Mouse (Mus musculus): ENCODE measurements around the gene Nit1. TPM values are rescaled to one million over a fixed set of nuclear protein-coding genes. Genes with fewer than 3 reads are reported as not detected.
A peak's percentile ranks its signal among the peaks of the same experiment; 100 is the strongest.
"Not testable (repeated sequence)": the region's sequence is repeated elsewhere in the genome, so short reads cannot be mapped to it uniquely, and the experiment has no call there.

Gene Nit1
- polyA plus RNA-seq, 1 experiment from 2014 or later, result 57.5 TPM

GRCm38 (mm10) chr1:171320151-171320550 is 25.3 kb downstream of the Nit1 start:
- no peak overlapping the region for H3K4me3 ChIP-seq (replicated peaks)
- H3K36me3 ChIP-seq, result no peaks in the 10 kb centered on the region
- H3K27ac ChIP-seq, result no peak overlapping the region
- no peak overlapping the region for H3K9ac ChIP-seq (replicated peaks)
- H3K27me3 ChIP-seq, result no peaks in the 10 kb centered on the region
- WGBS, result 12% methylated on average over 5 of the region's 5 CpGs
- no peak for ATAC-seq
- H3K9me3 ChIP-seq, result no peaks in the 10 kb centered on the region
- no peak overlapping the region for H3K4me2 ChIP-seq (replicated peaks)
- no peaks in the 10 kb centered on the region for H3K4me1 ChIP-seq (replicated peaks)

- Histone ChIP-seq H3K4me3 (replicated peaks) (no peak overlapping the region), H3K36me3 (no peaks in the 10 kb centered on the region), H3K27me3 (no peaks in the 10 kb centered on the region), H3K4me2 (replicated peaks) (no peak overlapping the region), H3K9ac (replicated peaks) (no peak overlapping the region), H3K4me1 (replicated peaks) (no peaks in the 10 kb centered on the region), H3K9me3 (no peaks in the 10 kb centered on the region), H3K27ac (no peak overlapping the region)
- WGBS, result 14% methylated on average over 7 of the region's 7 CpGs
- no peak for ATAC-seq
These were observed 25.7 kb downstream of the Nit1 start for GRCm38 (mm10) chr1:171319748-171320147.

DNA sequence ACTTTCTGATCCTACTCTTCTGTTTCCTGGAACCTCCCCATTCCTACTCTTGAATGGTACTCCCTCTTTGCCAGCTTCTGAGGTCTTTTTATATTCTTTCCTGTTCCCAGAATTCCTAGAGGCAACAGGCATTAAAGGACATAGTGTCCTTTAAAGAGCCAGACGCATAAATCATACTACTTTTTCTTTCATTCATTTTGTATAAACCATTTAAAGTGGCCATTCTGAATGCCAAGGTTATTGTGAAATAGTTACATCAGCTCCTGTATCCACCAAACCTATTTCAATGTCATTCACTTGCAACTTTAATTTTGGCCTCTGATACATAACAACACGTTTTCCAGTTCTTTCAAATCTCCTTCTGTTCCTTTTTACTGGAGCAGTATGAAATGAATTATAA is 36.1 kb downstream of the Nit1 start:
- Histone ChIP-seq H3K9ac (replicated peaks) (no peak overlapping the region), H3K27me3 (no peaks in the 10 kb centered on the region; the same call in 1 of the 2 replicates), H3K27ac (no peak overlapping the region), H3K9me3 (no peaks in the 10 kb centered on the region), H3K4me3 (replicated peaks) (no peak overlapping the region), H3K4me2 (replicated peaks) (no peak overlapping the region), H3K36me3 (no peaks in the 10 kb centered on the region), H3K4me1 (replicated peaks) (no peaks in the 10 kb centered on the region)
- 81% methylated on average over 2 of the region's 2 CpGs for WGBS
- no peak for ATAC-seq

DNA sequence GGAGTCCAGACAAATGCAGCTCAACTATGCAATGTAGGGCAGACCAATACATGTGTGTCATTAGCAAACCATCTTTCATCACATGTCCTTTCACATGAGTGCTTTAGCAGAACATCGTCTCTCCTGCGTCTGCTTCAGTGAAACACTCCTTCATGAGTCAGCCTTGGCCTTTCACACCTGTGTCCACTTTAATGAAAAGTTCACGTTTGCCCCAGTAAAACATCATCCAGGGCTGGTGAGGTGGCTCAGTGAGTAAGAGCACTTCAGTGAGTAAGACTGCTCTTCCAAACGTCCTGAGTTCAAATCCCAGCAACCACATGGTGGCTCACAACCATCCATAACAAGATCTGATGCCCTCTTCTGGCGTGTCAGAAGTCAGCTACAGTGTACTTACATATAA is 39.3 kb downstream of the Nit1 start:
- not testable (repeated sequence) for H3K9me3 ChIP-seq; H3K27me3 ChIP-seq; H3K4me2 ChIP-seq (replicated peaks); H3K4me3 ChIP-seq (replicated peaks); H3K9ac ChIP-seq (replicated peaks); H3K36me3 ChIP-seq; ATAC-seq; H3K27ac ChIP-seq; H3K4me1 ChIP-seq (replicated peaks)
- 70% methylated on average over 5 of the region's 5 CpGs for WGBS

- Histone ChIP-seq H3K9me3 (no peaks in the 10 kb centered on the region), H3K4me1 (replicated peaks) (peaks cover 8% of the 10 kb centered on the region), H3K27ac (no peak overlapping the region), H3K36me3 (no peaks in the 10 kb centered on the region), H3K4me3 (replicated peaks) (no peak overlapping the region), H3K27me3 (peaks cover 25% of the 10 kb centered on the region), H3K4me2 (replicated peaks) (no peak overlapping the region), H3K9ac (replicated peaks) (no peak overlapping the region)
- no peak for ATAC-seq
- 67% methylated on average over 3 of the region's 3 CpGs for WGBS
These were observed 47.2 kb downstream of the Nit1 start for GRCm38 (mm10) chr1:171298226-171298625.

GRCm38 (mm10) chr1:171295063-171295402 is 50.4 kb downstream of the Nit1 start:
- Histone ChIP-seq H3K9me3 (no peaks in the 10 kb centered on the region), H3K27me3 (peaks cover 25% of the 10 kb centered on the region), H3K4me3 (replicated peaks) (peak overlapping the region; percentile 71), H3K4me1 (replicated peaks) (peaks cover 10% of the 10 kb centered on the region), H3K4me2 (replicated peaks) (peak overlapping the region; percentile 82), H3K36me3 (peaks cover under 1% of the 10 kb centered on the region; the same call in 1 of the 2 replicates), H3K27ac (peak overlapping the region; percentile 89), H3K9ac (replicated peaks) (peak overlapping the region; percentile 77)
- peak; percentile 58 for ATAC-seq
- 15% methylated on average over 3 of the region's 3 CpGs for WGBS

- under 1% methylated on average over 42 of the region's 42 CpGs for WGBS
- peaks cover 25% of the 10 kb centered on the region for H3K27me3 ChIP-seq
These were observed 51.0 kb downstream of the Nit1 start, which contains the start of gene Ufc1 for GRCm38 (mm10) chr1:171294298-171295062. TSS of gene Ufc1 (minus strand) at chr1:171295024.

GRCm38 (mm10) chr1:171293906-171294297 is 51.5 kb downstream of the Nit1 start:
- peak overlapping the region; percentile 71 for H3K4me3 ChIP-seq (replicated peaks)
- H3K4me1 ChIP-seq (replicated peaks), result peaks cover 10% of the 10 kb centered on the region
- H3K4me2 ChIP-seq (replicated peaks), result peak overlapping the region; percentile 82
- ATAC-seq, result no peak
- peak overlapping the region; percentile 89 for H3K27ac ChIP-seq
- H3K27me3 ChIP-seq, result peaks cover 24% of the 10 kb centered on the region
- peak overlapping the region; percentile 77 for H3K9ac ChIP-seq (replicated peaks)
- 49% methylated on average over 5 of the region's 5 CpGs for WGBS
- peaks cover 10% of the 10 kb centered on the region for H3K36me3 ChIP-seq
- H3K9me3 ChIP-seq, result no peaks in the 10 kb centered on the region

More at GRCm38 (mm10) chr1:171294298-171295062, 51.0 kb downstream of the Nit1 start, which contains the start of gene Ufc1:
- ATAC-seq, result peak; percentile 86
- H3K4me1 ChIP-seq (replicated peaks), result peaks cover 10% of the 10 kb centered on the region
- peak within 1 kb of the TSS; percentile 89 for H3K27ac ChIP-seq
- peak within 1 kb of the TSS; percentile 82 for H3K4me2 ChIP-seq (replicated peaks)
- peak within 1 kb of the TSS; percentile 71 for H3K4me3 ChIP-seq (replicated peaks)
- H3K9ac ChIP-seq (replicated peaks), result peak within 1 kb of the TSS; percentile 77
- H3K9me3 ChIP-seq, result no peaks in the 10 kb centered on the region
- H3K36me3 ChIP-seq, result peaks cover 6% of the 10 kb centered on the region

DNA sequence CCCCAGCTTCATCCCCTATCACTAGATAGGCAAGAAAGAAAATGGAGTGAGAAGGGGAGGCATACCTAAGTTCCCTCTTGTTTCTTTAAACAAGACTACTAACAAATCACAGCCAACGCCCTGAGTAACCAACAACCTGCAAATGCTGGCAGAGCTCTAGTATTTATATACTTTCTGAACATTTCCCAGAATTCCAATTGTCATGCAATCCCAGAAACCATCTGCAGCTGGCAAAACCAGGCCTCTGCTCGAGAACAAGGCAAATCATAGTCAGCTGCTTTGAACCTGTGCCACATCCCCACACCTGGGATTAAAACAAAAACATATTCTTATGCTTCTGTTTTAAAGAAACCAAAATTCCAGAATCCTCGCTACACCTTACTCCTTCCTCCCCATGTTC is 52.1 kb downstream of the Nit1 start:
- H3K4me1 ChIP-seq (replicated peaks), result peaks cover 13% of the 10 kb centered on the region
- H3K27ac ChIP-seq, result no peak overlapping the region
- 96% methylated on average over 3 of the region's 3 CpGs for WGBS
- H3K4me2 ChIP-seq (replicated peaks), result peak overlapping the region; percentile 82
- H3K4me3 ChIP-seq (replicated peaks), result peak overlapping the region; percentile 71
- peak overlapping the region; percentile 77; the same call in 1 of the 2 replicates for H3K9ac ChIP-seq (replicated peaks)
- peaks cover 16% of the 10 kb centered on the region for H3K36me3 ChIP-seq
- ATAC-seq, result no peak
- H3K9me3 ChIP-seq, result no peaks in the 10 kb centered on the region
- peaks cover 19% of the 10 kb centered on the region for H3K27me3 ChIP-seq

DNA sequence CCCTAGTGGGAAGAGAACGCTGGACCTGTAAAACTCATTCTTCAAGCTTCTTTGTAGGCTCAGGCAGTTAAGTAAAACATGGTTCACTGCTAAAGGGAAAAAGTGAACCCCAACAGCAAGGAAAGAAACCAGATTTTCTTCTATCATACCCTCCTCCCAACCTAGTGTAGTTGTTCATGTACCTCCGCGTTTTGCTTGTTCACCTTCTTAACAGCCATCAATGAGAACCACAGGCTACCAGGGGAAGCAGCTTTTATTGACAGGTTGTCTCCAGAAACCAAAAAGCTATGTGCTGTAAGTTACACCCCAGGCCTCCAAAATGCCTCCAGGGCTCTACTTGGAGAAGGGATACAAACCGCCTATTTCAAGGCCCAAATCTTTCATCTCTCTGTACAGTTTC is 57.1 kb downstream of the Nit1 start:
- H3K27me3 ChIP-seq, result no peaks in the 10 kb centered on the region
- H3K4me1 ChIP-seq (replicated peaks), result peaks cover 36% of the 10 kb centered on the region
- peak overlapping the region; percentile 73 for H3K4me2 ChIP-seq (replicated peaks)
- peaks cover 50% of the 10 kb centered on the region for H3K36me3 ChIP-seq
- 0 out of 2 replicates have a peak overlapping the region, but pooled peaks have one; percentile 39 for H3K9ac ChIP-seq (replicated peaks)
- peak overlapping the region; percentile 98 for H3K27ac ChIP-seq
- H3K4me3 ChIP-seq (replicated peaks), result peak overlapping the region; percentile 89
- ATAC-seq, result no peak
- no peaks in the 10 kb centered on the region for H3K9me3 ChIP-seq
- 71% methylated on average over 4 of the region's 4 CpGs for WGBS

Measured in midbrain, embryonic 13.5 days (tissue).